Mouse (Mus musculus) inflammation-experienced regulatory T-cells, adult 6 months (primary cell): ENCODE results near the gene Slc2a12. TPM values are rescaled to one million over a fixed set of nuclear protein-coding genes. Genes with fewer than 3 reads are reported as not detected.

Experiments used
- ATAC-seq: one replicate; pipeline ENCODE4 v1.8.0; 2017
- polyA plus RNA-seq, 3 experiments: library from polyadenylated mRNA; unstranded; fragments of 100-300 nt; shearing (Covaris generic); gene quantifications; one replicate each; pipeline ENCODE4 v1.2.1; 2017

Slc2a12 gene
- polyA plus RNA-seq, 3 experiments from 2014 or later: 0.09 TPM; not detected in 2

GRCm38 (mm10) chr10:22668509-22668908, 23.7 kb downstream of the Slc2a12 start:
- no peak for ATAC-seq

- ATAC-seq: no peak
These were observed 29.4 kb downstream of the Slc2a12 start for GRCm38 (mm10) chr10:22674176-22674575.

GRCm38 (mm10) chr10:22675848-22676630, 31.2 kb downstream of the Slc2a12 start:
- no peak for ATAC-seq

GRCm38 (mm10) chr10:22696236-22696635, 51.4 kb downstream of the Slc2a12 start:
- ATAC-seq: no peak

- no peak for ATAC-seq
These were observed 52.1 kb downstream of the Slc2a12 start for GRCm38 (mm10) chr10:22696864-22697263.

GRCm38 (mm10) chr10:22698158-22698953, 53.5 kb downstream of the Slc2a12 start:
- no peak for ATAC-seq

- ATAC-seq: no peak
These were observed 54.9 kb downstream of the Slc2a12 start for GRCm38 (mm10) chr10:22699487-22700335.

- no peak for ATAC-seq
These were observed 56.0 kb downstream of the Slc2a12 start for GRCm38 (mm10) chr10:22700773-22701172.

GRCm38 (mm10) chr10:22701485-22702315, 56.9 kb downstream of the Slc2a12 start:
- ATAC-seq: no peak

GRCm38 (mm10) chr10:22703844-22704243, 59.0 kb downstream of the Slc2a12 start:
- ATAC-seq: no peak

GRCm38 (mm10) chr10:22708190-22708843, 63.5 kb downstream of the Slc2a12 start:
- ATAC-seq: no peak

GRCm38 (mm10) chr10:22710173-22710777, 65.5 kb downstream of the Slc2a12 start:
- ATAC-seq: no peak

- ATAC-seq: no peak
These were observed 68.1 kb downstream of the Slc2a12 start for GRCm38 (mm10) chr10:22712955-22713354.

GRCm38 (mm10) chr10:22714520-22714919, 69.7 kb downstream of the Slc2a12 start:
- peak; percentile 92 for ATAC-seq

- no peak for ATAC-seq
These were observed 73.7 kb downstream of the Slc2a12 start for GRCm38 (mm10) chr10:22718475-22718874.

GRCm38 (mm10) chr10:22720781-22721529, 76.1 kb downstream of the Slc2a12 start:
- ATAC-seq: no peak

GRCm38 (mm10) chr10:22725166-22725565, 80.4 kb downstream of the Slc2a12 start:
- ATAC-seq: no peak

- no peak for ATAC-seq
These were observed 81.5 kb downstream of the Slc2a12 start for GRCm38 (mm10) chr10:22726295-22726694.

GRCm38 (mm10) chr10:22728257-22728656, 83.4 kb downstream of the Slc2a12 start:
- no peak for ATAC-seq
